Mouse (Mus musculus) neutrophil, adult 83 days (primary cell): ENCODE data around the gene Trmt44. TPM values are rescaled to one million over a fixed set of nuclear protein-coding genes. Genes with fewer than 3 reads are reported as not detected.

Experiments used
- total RNA-seq, 2 experiments: library from RNA; stranded (reverse); gene quantifications; one replicate each; pipeline ENCODE4 v1.2.4; 2023

Gene Trmt44
- total RNA-seq: 1 to 10 TPM; 4.5 to 4.8 TPM

DNA sequence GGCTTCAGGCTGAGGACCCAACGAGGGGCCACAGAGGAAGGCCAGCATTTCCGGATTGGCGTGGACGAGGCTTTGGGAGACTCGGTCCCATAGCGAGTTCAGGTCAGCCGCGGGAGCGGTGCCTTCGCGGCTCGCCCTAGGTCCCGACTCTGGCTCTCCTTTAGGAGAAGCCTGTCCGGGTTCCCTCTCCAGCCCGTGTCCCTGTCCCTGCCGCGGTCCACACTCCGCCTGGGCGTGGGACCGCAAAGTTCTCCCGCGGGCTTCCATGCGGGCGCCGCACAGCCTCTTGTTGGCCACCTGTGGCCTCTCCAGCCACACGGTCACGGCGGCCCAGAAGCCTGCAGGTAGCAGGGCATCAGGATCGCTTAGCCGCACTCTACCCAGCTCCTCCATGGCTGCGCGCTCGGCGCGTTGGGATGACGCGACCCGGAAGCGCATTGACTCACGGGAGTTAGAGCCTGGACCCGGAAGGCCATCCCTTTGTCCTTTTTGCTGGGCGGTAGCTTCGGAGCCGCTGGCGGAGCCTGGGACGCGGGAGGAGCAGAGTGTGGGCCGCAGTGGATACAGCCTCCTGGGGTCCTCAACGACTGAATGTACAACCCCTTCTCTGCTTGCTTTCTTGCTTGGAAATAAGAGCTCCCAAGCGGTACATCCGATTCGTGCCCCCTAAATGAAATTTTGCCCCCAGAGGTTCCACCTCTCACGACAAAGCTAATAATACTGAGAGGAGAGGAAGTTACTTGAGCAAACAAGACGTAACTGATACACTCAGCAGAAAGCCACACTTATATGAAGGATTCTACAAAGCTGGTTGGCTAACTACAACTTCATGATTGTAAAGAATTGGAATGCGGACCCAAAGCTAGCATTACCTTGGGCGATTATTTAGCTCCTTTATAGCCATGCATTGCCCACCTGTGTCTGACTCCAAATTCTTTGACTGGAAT, at the start of gene Trmt44:
TSS of gene Trmt44 (minus strand) at position 418 of the 947 bp plus-strand sequence.

DNA sequence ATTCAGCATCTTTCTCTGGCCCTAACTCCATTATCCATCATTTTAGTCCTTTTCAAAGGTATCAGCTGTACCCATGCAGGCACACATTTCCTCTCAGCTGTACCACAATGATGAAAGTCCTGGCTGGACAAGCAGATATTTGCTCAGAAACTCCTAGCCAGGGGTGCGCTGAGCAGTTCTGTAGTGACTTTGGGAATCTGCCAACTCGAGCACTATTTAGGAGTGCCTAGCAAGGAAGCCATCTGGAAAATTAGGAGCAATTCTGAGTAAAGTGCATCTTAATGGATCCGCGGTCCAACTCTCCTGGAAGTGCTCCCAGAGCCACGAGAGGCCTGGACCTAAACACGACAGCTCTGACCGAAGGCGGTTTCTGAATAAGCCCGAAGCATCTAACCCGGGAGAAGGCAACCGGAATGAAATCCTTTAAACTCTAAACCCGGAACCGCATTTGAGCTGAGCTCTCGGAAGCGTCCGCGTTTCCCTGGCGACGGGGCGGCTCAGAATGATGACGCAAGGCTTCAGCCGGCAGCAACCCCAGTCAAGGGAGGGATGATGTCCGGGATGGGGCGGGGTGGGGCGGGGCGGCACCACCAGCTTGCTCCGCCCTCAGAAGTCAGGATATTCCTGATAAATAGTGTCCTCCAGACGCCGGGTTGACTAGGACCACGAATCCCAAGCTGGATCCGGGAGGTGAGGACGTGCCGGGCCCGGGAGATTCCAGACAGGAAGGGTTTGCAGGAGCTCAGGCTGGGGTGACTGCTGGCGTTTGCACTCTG, 7.8 kb upstream of the Trmt44 start, which contains the start of gene Acox3:
TSS of gene Acox3 (plus strand) at position 596 of the 776 bp plus-strand sequence.

DNA sequence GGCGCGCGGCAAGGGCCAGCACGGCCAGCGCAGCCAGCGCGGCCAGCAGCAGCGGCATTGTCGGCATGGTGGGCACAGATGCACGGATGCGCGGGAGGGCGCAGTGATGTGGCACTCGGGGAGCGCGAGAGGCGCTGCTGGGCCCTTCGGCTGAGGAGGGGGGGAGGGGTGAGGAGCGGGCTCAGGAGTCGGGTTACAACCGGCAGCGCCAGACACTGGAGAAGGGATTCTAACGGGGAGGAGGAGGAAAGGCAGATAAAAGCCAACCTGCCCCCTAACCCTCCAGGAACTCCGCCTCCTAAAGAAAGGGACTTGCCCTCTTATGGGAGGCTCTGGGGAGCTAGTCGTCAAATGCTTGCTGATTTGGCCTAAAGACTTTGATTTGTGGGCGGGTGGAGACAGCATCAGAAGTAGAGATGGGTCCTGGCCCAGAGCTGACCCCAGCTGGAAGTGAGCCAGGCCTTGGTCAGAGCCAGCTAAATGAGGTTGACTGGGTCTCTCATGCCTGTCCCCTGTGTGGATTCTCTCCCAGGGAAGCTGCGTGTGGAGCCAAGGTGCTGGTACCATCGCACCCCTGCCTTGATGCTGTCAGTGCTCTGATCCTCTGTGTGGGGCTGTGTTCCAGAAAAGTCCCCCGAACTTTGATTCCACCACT, 49.3 kb downstream of the Trmt44 start, which contains the start of gene Cpz:
TSS of gene Cpz (minus strand) at position 230 of the 655 bp plus-strand sequence.

Other genes with a start within 250 kb of the Trmt44 start
- gene Hmx1, start 186.0 kb downstream of the Trmt44 start, total RNA-seq: not detected
- gene Cpz, start 49.4 kb downstream of the Trmt44 start, total RNA-seq: 1 to 10 TPM in 1 of 2 experiments, under 1 TPM in 1; 0.60 to 1.0 TPM
- 100 to 1,000 TPM; 151 to 158 TPM for gene Acox3, start 8.0 kb upstream of the Trmt44 start, total RNA-seq
- under 1 TPM in 1 of 2 experiments, not detected in 1; 0.44 TPM for gene Htra3, start 104.7 kb upstream of the Trmt44 start, total RNA-seq
- 10 to 100 TPM; 17.8 to 27.7 TPM for gene Sh3tc1, start 164.9 kb upstream of the Trmt44 start, total RNA-seq
- gene Ablim2, start 182.8 kb upstream of the Trmt44 start, total RNA-seq: 1 to 10 TPM in 1 of 2 experiments, not detected in 1; 1.3 TPM